Mouse (Mus musculus): ENCODE measurements around the gene Gm28048.

The Gm28048 gene

GRCm38 (mm10) chr11:22809465-22810096, 172.3 kb downstream of the Gm28048 start:
- no peak for DNase-seq (ENCODE audit: low read depth, low spot score)

- DNase-seq (ENCODE audit: low read depth, low spot score), result no peak
Measured at GRCm38 (mm10) chr11:22808040-22808439, 173.8 kb downstream of the Gm28048 start.

- no peak for DNase-seq (ENCODE audit: low read depth, low spot score)
Measured at GRCm38 (mm10) chr11:22805171-22805570, 176.7 kb downstream of the Gm28048 start.

GRCm38 (mm10) chr11:22799987-22800424, 181.9 kb downstream of the Gm28048 start:
- no peak for DNase-seq (ENCODE audit: low read depth, low spot score)

- no peak for DNase-seq (ENCODE audit: low read depth, low spot score)
Measured at GRCm38 (mm10) chr11:22798916-22799315, 183.0 kb downstream of the Gm28048 start.

- DNase-seq (ENCODE audit: low read depth, low spot score), result no peak
Measured at GRCm38 (mm10) chr11:22794734-22795133, 187.2 kb downstream of the Gm28048 start.

GRCm38 (mm10) chr11:22793881-22794203, 188.0 kb downstream of the Gm28048 start:
- DNase-seq (ENCODE audit: low read depth, low spot score), result no peak

- no peak for DNase-seq (ENCODE audit: low read depth, low spot score)
Measured at GRCm38 (mm10) chr11:22793176-22793880, 188.6 kb downstream of the Gm28048 start.

GRCm38 (mm10) chr11:22792149-22792548, 189.7 kb downstream of the Gm28048 start:
- DNase-seq (ENCODE audit: low read depth, low spot score), result no peak

- no peak for DNase-seq (ENCODE audit: low read depth, low spot score)
Measured at GRCm38 (mm10) chr11:22791726-22792125, 190.2 kb downstream of the Gm28048 start.

GRCm38 (mm10) chr11:22787833-22788232, 194.1 kb downstream of the Gm28048 start:
- DNase-seq (ENCODE audit: low read depth, low spot score), result no peak

Data from skeletal muscle tissue, adult 2 months (tissue).